ENCODE assay signal across 7 mouse cellular contexts in the genomic region with DNA sequence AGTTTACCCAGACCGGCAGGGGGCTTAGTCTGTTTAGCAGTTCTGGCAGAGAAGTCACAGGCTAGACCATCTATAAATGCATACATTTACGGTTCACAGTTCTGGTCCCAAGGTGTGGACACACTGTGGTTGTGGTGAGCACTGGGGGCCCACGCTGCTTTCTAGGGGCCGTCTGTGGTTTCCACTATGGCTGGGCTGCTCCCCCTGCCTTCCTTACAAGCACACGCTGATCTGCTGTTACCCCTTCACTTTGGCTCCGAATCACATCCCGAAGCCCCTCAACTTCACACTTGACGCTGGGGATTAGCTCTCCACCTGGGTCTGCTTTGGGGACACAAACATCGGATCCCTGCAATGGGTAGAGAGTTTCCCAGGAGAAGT. TPM values are rescaled to one million over a fixed set of nuclear protein-coding genes. Genes with fewer than 3 reads are reported as not detected.
DNase-seq lines count a peak whose midpoint lies in the region; ATAC-seq and TF ChIP-seq lines count a peak whose summit lies in the region.

No protein-coding gene starts in this region.

- peaks cover 6% of the 10 kb centered on the region; the same call in 1 of the 2 replicates for H3K4me1 ChIP-seq in kidney, embryonic 16.5 days (ENCODE audit: insufficient read depth, low read length)
- peaks cover 10% of the 10 kb centered on the region for H3K4me1 ChIP-seq in embryonic facial prominence, embryonic 13.5 days
- no peaks in the 10 kb centered on the region for H3K4me1 ChIP-seq in hindbrain, postnatal 0 days (ENCODE audit: insufficient read depth, low read length)
- H3K4me1 ChIP-seq in neural tube, embryonic 14.5 days (ENCODE audit: control insufficient read depth, insufficient read depth, low read length), result no peaks in the 10 kb centered on the region

- no peak overlapping the region for H3K27ac ChIP-seq in kidney, embryonic 16.5 days (ENCODE audit: low read length)
- H3K27ac ChIP-seq in embryonic facial prominence, embryonic 13.5 days, result no peak overlapping the region
- H3K27ac ChIP-seq in hindbrain, postnatal 0 days, result no peak overlapping the region
- no peak overlapping the region for H3K27ac ChIP-seq in neural tube, embryonic 14.5 days (ENCODE audit: low read depth, low read length)

- intact Hi-C loops in left cerebral cortex, postnatal 25 days (cut with DNase I), result no loop called here

- TF ChIP-seq CTCF in hindbrain, postnatal 0 days (IDR thresholded peaks at IDR 0.05; ENCODE audit: low read depth), result peak; percentile 19; the same call in 1 of the 2 replicates

- no peak overlapping the region for H3K9ac ChIP-seq in kidney, embryonic 16.5 days (replicated peaks; ENCODE audit: low read length)
- H3K9ac ChIP-seq in embryonic facial prominence, embryonic 13.5 days, result no peak overlapping the region
- H3K9ac ChIP-seq in hindbrain, postnatal 0 days (replicated peaks; ENCODE audit: low read length), result no peak overlapping the region
- H3K9ac ChIP-seq in neural tube, embryonic 14.5 days (replicated peaks; ENCODE audit: low read depth, low read length), result no peak overlapping the region

- no peaks in the 10 kb centered on the region for H3K9me3 ChIP-seq in kidney, embryonic 16.5 days (ENCODE audit: low read length)
- no peaks in the 10 kb centered on the region for H3K9me3 ChIP-seq in embryonic facial prominence, embryonic 13.5 days
- no peaks in the 10 kb centered on the region for H3K9me3 ChIP-seq in hindbrain, postnatal 0 days (ENCODE audit: low read length)
- H3K9me3 ChIP-seq in neural tube, embryonic 14.5 days (ENCODE audit: control insufficient read depth, low read length), result no peaks in the 10 kb centered on the region

- peak overlapping the region; percentile 58 for H3K4me2 ChIP-seq in kidney, embryonic 16.5 days (replicated peaks; ENCODE audit: low read depth, low read length)
- peak overlapping the region; percentile 58 for H3K4me2 ChIP-seq in embryonic facial prominence, embryonic 13.5 days
- peak overlapping the region; percentile 56 for H3K4me2 ChIP-seq in hindbrain, postnatal 0 days (ENCODE audit: low read depth, low read length)
- peak overlapping the region; percentile 36; the same call in 1 of the 2 replicates for H3K4me2 ChIP-seq in neural tube, embryonic 14.5 days (ENCODE audit: low read depth, low read length)

- ATAC-seq in kidney, embryonic 16.5 days (ENCODE audit: low FRiP score, low TSS enrichment), result no peak
- no peak for ATAC-seq in embryonic facial prominence, embryonic 13.5 days (ENCODE audit: insufficient number of reproducible peaks, insufficient read depth, low FRiP score, low TSS enrichment, low read depth)
- ATAC-seq in hindbrain, postnatal 0 days, result 0 out of 2 replicates have a peak, but pooled peaks have one; percentile 9
- ATAC-seq in neural tube, embryonic 14.5 days (ENCODE audit: low read depth), result no peak

- H3K4me3 ChIP-seq in kidney, embryonic 16.5 days (ENCODE audit: low read length), result no peak overlapping the region
- H3K4me3 ChIP-seq in embryonic facial prominence, embryonic 13.5 days, result peak overlapping the region; percentile 29; the same call in 1 of the 2 replicates
- peak overlapping the region; percentile 22 for H3K4me3 ChIP-seq in hindbrain, postnatal 0 days (ENCODE audit: low read length)
- H3K4me3 ChIP-seq in neural tube, embryonic 14.5 days (ENCODE audit: low read depth, low read length), result no peak overlapping the region

- H3K27me3 ChIP-seq in kidney, embryonic 16.5 days (ENCODE audit: insufficient read depth, low read length), result no peaks in the 10 kb centered on the region
- H3K27me3 ChIP-seq in embryonic facial prominence, embryonic 13.5 days, result peaks cover 12% of the 10 kb centered on the region
- no peaks in the 10 kb centered on the region for H3K27me3 ChIP-seq in hindbrain, postnatal 0 days (ENCODE audit: insufficient read depth, low read length)
- H3K27me3 ChIP-seq in neural tube, embryonic 14.5 days (ENCODE audit: control insufficient read depth, insufficient read depth, low read length), result no peaks in the 10 kb centered on the region

- WGBS in kidney, embryonic 16.5 days, result 34% methylated on average over 9 of the region's 9 CpGs
- WGBS in embryonic facial prominence, embryonic 13.5 days, result 29% methylated on average over 9 of the region's 9 CpGs
- 32% methylated on average over 9 of the region's 9 CpGs for WGBS in hindbrain, postnatal 0 days
- 35% methylated on average over 9 of the region's 9 CpGs for WGBS in neural tube, embryonic 14.5 days

- H3K36me3 ChIP-seq in kidney, embryonic 16.5 days (ENCODE audit: insufficient read depth, low read length), result no peaks in the 10 kb centered on the region
- no peaks in the 10 kb centered on the region for H3K36me3 ChIP-seq in embryonic facial prominence, embryonic 13.5 days
- H3K36me3 ChIP-seq in hindbrain, postnatal 0 days (ENCODE audit: insufficient read depth, low read length), result no peaks in the 10 kb centered on the region
- no peaks in the 10 kb centered on the region for H3K36me3 ChIP-seq in neural tube, embryonic 14.5 days (ENCODE audit: control insufficient read depth, insufficient read depth, low read length)

- no peak for DNase-seq in kidney, adult 11 months
- no peak for DNase-seq in hindbrain, postnatal 0 days (ENCODE audit: low spot score)
- no peak for DNase-seq in spleen, postnatal 36 days (ENCODE audit: low spot score in 2 of 2)
- DNase-seq in left cerebral cortex, postnatal 25 days (ENCODE audit: low spot score in 2 of 2), result no peak

RNA-seq across cellular contexts. Expression of a gene that starts 26.3 kb away (rescaled TPM):
- polyA plus RNA-seq in kidney, embryonic 16.5 days (2015; fragmentation: Nextera tagmentation; extraction: Ambion mirVana), result 9.0 and 13.5 TPM in 2 replicates
- 16.9 and 19.0 TPM in 2 replicates for polyA plus RNA-seq in embryonic facial prominence, embryonic 13.5 days (2015; fragmentation: Nextera tagmentation; extraction: Ambion mirVana)
- total RNA-seq in hindbrain, postnatal 0 days (2014; rRNA removed), result 77.8 and 80.8 TPM in 2 replicates
- 27.0 and 32.6 TPM in 2 replicates for polyA plus RNA-seq in hindbrain, postnatal 0 days (2015; fragmentation: Nextera tagmentation; extraction: Ambion mirVana)
- polyA plus RNA-seq in neural tube, embryonic 14.5 days (2014; fragmentation: Nextera tagmentation; extraction: Ambion mirVana), result 47.2 and 53.6 TPM in 2 replicates
- total RNA-seq in left cerebral cortex, postnatal 25 days (2021), result 100 to 1,000 TPM; 395 to 402 TPM

RNA-seq across cellular contexts. Expression of a gene that starts 29.7 kb away (rescaled TPM):
- 50.7 and 59.2 TPM in 2 replicates for polyA plus RNA-seq in kidney, embryonic 16.5 days (2015; fragmentation: Nextera tagmentation; extraction: Ambion mirVana)
- polyA plus RNA-seq in embryonic facial prominence, embryonic 13.5 days (2015; fragmentation: Nextera tagmentation; extraction: Ambion mirVana), result 32.5 and 34.7 TPM in 2 replicates
- total RNA-seq in hindbrain, postnatal 0 days (2014; rRNA removed), result 2.1 and 4.2 TPM in 2 replicates
- 6.4 and 6.8 TPM in 2 replicates for polyA plus RNA-seq in hindbrain, postnatal 0 days (2015; fragmentation: Nextera tagmentation; extraction: Ambion mirVana)
- polyA plus RNA-seq in neural tube, embryonic 14.5 days (2014; fragmentation: Nextera tagmentation; extraction: Ambion mirVana), result 2.9 and 4.9 TPM in 2 replicates
- total RNA-seq in left cerebral cortex, postnatal 25 days (2021), result 1 to 10 TPM; 4.2 to 5.9 TPM

Comparison
In these comparisons a context has a peak if more than half of its experiments do, and no peak if none do; other contexts are left out.
1. H3K4me3 ChIP-seq: peak in embryonic facial prominence, embryonic 13.5 days (single experiment) and hindbrain, postnatal 0 days (single experiment); none in kidney, embryonic 16.5 days (single experiment) and neural tube, embryonic 14.5 days (single experiment).
2. Peak in every context shown above with its lines, with median percentiles within 50 percentile points of each other: H3K4me2 ChIP-seq.